Mouse (Mus musculus) small intestine, adult 2 months (tissue): ENCODE data around the gene Ptprf. TPM values are rescaled to one million over a fixed set of nuclear protein-coding genes. Genes with fewer than 3 reads are reported as not detected.

Source experiments
- H3K27ac ChIP-seq: fragments of 200-500 bp; 2 replicates; pipeline ENCODE4 v1.5.1; 2012; ENCODE audit warnings: low read depth, low read length, control low read depth, inconsistent platforms; ENCODE audit not compliant: insufficient read depth
- H3K27me3 ChIP-seq: fragments of 200-500 bp; 2 replicates; pipeline ENCODE4 v1.6.1; 2012; ENCODE audit warnings: mild to moderate bottlenecking, moderate library complexity, low read length, inconsistent platforms; ENCODE audit not compliant: control insufficient read depth, insufficient read depth
- H3K36me3 ChIP-seq: fragments of 200-500 bp; 2 replicates; pipeline ENCODE4 v1.6.1; 2012; ENCODE audit warnings: mild to moderate bottlenecking, low read length, control low read depth, inconsistent platforms; ENCODE audit not compliant: control insufficient read depth, insufficient read depth
- H3K4me1 ChIP-seq: fragments of 200-500 bp; 2 replicates; pipeline ENCODE4 v1.6.1; 2012; ENCODE audit warnings: low read length, inconsistent platforms, mixed read lengths; ENCODE audit not compliant: control insufficient read depth, insufficient read depth, insufficient read length
- H3K4me3 ChIP-seq: fragments of 200-500 bp; 2 replicates; pipeline ENCODE4 v1.5.1; 2012; ENCODE audit warnings: low read depth, mild to moderate bottlenecking, control low read depth, inconsistent platforms, low read length, moderate library complexity
- CTCF ChIP-seq: fragments of 200-500 bp; IDR thresholded peaks from 2 replicates; pipeline ENCODE4 v1.5.1; 2012; ENCODE audit warnings: low read depth, mild to moderate bottlenecking, control low read depth, inconsistent platforms, low read length, moderate library complexity, mixed read lengths; ENCODE audit not compliant: insufficient replicate concordance, insufficient read length; ENCODE audit errors: extremely low read depth
- POLR2A ChIP-seq: fragments of 200-500 bp; IDR thresholded peaks from 2 replicates; pipeline ENCODE4 v1.6.1; 2012; ENCODE audit warnings: low read depth, mild to moderate bottlenecking, control low read depth, inconsistent platforms, low read length, moderate library complexity
- WGBS: fragments of 180-500 bp; shearing (Covaris S2); methylation state at CpG from one replicate; pipeline ENCODE4 v1.1.7; 2018; 5-methylcytosine and 5-hydroxymethylcytosine counted together
- polyA plus RNA-seq: library from polyadenylated mRNA; depleted of rRNA; stranded (reverse); fragments of >200 nt; gene quantifications from 2 replicates; pipeline ENCODE4 v1.2.3, GENCODE M21; 2012

Gene Ptprf
- polyA plus RNA-seq, 1 experiment: 257 TPM

DNA sequence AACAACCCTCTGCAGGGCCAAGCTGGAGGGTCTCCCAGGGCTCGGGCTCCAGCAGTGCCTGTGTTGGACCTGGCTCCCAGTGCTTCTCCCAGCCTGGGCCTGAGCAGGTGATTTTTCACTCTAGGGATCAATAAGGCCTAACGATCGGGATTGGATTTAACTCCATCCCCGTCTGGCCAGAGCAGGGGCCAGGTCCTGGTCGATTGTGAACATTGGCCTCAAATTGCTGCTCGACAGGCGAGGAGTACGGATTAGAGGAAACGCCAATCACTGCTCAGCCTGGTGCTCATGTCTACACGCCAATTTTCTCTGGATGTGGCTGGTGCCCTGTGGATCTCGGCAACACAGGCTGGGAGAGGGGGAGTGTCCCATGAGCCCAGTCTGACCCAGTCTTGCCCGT lies 63.8 kb downstream of the Ptprf start:
- Histone ChIP-seq H3K36me3 (peaks cover 77% of the 10 kb centered on the region), H3K27ac (no peak overlapping the region), H3K4me1 (no peaks in the 10 kb centered on the region), H3K27me3 (no peaks in the 10 kb centered on the region), H3K4me3 (no peak overlapping the region)
- 84% methylated on average over 12 of the region's 12 CpGs for WGBS
- TF ChIP-seq CTCF (no peak), POLR2A (no peak)

DNA sequence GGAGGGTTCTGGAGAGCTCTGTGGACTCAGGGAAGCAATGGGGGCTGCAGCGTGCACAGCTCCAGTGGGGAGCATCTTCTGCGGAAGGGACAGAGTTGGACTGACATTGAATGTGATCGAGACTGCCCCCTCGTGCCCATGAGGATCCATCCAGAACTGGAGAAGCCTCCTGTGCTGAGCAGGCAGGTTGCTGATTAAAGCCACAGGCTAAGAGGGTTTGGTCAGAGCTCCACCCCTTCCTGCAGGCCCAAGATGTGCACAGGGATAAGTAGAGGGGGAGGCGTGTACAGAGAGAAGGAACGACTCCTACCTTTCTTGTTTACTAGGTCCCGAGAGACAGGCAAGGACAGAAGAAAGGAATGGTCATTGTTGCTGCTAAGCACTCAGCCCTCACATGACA lies 69.9 kb downstream of the Ptprf start:
- TF ChIP-seq POLR2A (no peak), CTCF (no peak)
- Histone ChIP-seq H3K36me3 (peaks cover 63% of the 10 kb centered on the region), H3K4me1 (peaks cover 20% of the 10 kb centered on the region), H3K27me3 (no peaks in the 10 kb centered on the region), H3K27ac (no peak overlapping the region), H3K4me3 (no peak overlapping the region)
- 74% methylated on average over 7 of the region's 7 CpGs for WGBS

DNA sequence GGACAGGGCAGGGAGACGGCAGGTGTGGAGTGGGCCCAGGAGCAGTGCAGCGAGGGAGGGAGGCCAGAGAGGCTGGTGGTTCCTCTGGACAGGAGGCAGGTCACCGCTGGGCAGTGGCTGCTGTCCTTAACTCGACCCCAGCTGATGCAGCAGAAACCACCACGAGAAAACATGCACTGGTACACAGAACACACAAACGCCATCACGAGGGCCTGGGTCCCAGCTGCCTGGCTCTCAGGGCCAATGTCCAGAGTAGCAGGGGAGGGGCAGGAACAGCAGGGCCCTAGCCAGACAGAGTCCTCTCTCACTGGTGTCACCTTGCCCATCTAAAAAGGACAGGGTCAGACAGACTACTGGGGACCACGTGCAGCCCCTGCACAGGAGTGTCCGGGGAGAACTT lies 70.4 kb downstream of the Ptprf start:
- H3K36me3 ChIP-seq: peaks cover 63% of the 10 kb centered on the region
- 0 out of 2 replicates have a peak overlapping the region, but pooled peaks have one; percentile 19 for H3K27ac ChIP-seq
- no peak overlapping the region for H3K4me3 ChIP-seq
- TF ChIP-seq CTCF: no peak
- no peak for TF ChIP-seq POLR2A
- H3K27me3 ChIP-seq: no peaks in the 10 kb centered on the region
- 68% methylated on average over 9 of the region's 9 CpGs for WGBS
- H3K4me1 ChIP-seq: peaks cover 20% of the 10 kb centered on the region

DNA sequence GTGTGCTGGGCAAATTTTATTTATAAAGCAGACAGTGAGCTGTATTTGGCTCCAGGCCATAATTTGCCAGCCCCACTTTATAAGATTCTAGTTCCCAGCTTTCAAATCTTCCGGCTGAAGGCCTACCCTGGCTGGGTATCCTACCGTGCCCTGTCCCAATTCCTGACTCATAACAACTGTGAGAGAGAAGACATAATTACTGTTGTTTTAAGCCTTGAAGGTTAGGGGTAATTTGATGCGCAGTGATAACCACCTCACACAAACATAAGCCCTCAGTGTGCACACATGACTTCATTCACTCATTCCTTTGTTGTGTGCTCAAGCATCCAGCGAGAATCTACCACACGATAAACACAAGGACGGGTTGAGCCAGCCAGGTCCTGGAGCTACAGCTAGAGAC lies 71.7 kb downstream of the Ptprf start:
- Histone ChIP-seq H3K4me1 (peaks cover 20% of the 10 kb centered on the region), H3K27ac (peak overlapping the region; percentile 86)
- 51% methylated on average over 6 of the region's 6 CpGs for WGBS

DNA sequence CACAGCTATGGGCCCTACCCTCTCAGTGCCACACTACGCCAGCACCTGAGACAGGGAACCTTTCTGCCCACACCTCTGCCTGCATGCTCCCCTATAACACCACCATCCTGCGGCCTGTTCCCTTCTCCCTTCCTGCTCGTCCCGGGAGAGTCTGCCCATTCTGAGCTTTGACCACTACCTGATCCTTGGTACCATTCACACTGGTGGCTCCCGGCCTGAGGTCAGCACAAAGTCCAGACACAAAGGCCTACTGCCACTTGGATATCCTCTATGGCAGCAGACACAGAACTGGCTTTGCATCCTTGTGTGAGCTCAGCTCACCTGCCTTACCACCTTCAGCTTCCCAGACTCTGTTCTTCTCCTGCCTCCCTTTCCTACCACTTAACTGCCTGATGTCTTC lies 72.7 kb downstream of the Ptprf start:
- H3K4me1 ChIP-seq: peaks cover 20% of the 10 kb centered on the region
- no peak for TF ChIP-seq POLR2A
- no peak for TF ChIP-seq CTCF
- H3K27ac ChIP-seq: peak overlapping the region; percentile 86
- 48% methylated on average over 5 of the region's 5 CpGs for WGBS
- no peak overlapping the region for H3K4me3 ChIP-seq
- H3K36me3 ChIP-seq: peaks cover 53% of the 10 kb centered on the region
- no peaks in the 10 kb centered on the region for H3K27me3 ChIP-seq

More for the DNA sequence above, 71.7 kb downstream of the Ptprf start:
- Histone ChIP-seq H3K27me3 (no peaks in the 10 kb centered on the region), H3K4me3 (no peak overlapping the region), H3K36me3 (peaks cover 54% of the 10 kb centered on the region)
- TF ChIP-seq CTCF (no peak), POLR2A (no peak)

DNA sequence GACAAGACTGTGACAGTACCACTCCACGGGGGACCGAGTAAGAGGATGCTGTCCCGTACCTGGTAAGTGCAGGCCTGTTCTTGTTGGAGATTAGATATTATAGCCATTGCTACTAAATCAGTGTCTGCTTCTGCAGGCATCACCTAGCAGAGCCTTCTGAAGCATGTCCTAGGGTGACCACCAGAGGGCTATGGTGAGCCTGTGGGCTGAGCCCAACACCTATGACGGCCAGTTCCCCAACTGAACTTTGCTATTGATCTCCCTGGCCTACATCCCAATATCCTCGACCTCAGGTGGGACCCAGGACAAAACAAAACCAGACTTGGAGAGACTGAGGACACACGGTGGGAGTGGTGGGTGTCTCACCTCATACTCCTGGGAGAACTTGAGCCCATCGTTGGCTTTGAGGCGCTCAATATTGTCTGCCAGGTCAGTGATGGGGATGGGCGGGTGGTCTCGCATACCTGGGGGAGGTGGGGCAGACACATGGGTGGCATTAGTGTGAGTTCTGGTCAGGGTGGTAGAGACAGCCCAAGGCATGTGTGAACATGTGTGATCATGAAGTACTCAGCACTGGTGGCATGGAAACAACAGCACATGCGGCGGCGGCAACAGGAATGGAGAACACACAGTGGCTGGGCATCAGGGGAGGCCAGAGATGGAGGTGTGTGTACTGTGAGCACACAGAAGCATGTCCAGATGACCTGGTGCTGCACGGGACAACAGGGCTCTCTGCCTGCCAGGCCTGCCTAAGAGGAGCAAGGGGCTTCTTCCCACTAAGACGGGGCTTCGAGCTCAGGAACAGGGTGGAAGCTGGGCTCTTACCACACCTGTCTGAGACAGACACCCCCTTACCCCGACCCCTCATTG lies 74.2 kb downstream of the Ptprf start:
- 72% methylated on average over 17 of the region's 17 CpGs for WGBS
- Histone ChIP-seq H3K27ac (no peak overlapping the region), H3K4me1 (peaks cover 20% of the 10 kb centered on the region), H3K27me3 (no peaks in the 10 kb centered on the region), H3K4me3 (no peak overlapping the region), H3K36me3 (peaks cover 60% of the 10 kb centered on the region)
- TF ChIP-seq CTCF (peak; percentile 80; the same call in 1 of the 2 replicates), POLR2A (no peak; the same call in 1 of the 2 replicates)

DNA sequence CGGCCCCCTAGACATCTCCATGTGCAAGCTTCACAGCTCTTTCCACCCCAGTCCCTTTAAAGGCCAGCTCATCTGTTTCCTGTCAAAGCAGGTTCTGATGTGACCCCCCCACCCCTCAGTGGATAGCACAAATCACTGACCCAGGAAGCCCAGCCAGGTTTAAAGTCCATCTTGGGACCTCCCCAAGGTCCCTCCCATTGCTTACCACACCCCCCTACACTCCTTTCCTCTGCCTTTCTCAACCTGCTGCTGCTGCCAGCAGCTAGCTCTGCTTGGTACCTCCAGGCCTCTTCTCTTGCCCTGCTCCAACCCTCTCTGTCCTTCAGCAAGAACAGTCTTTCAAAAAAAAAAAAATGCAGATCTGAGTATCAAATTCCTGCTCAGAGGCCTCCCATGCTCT lies 76.3 kb downstream of the Ptprf start:
- peaks cover 60% of the 10 kb centered on the region for H3K36me3 ChIP-seq
- TF ChIP-seq CTCF (no peak), POLR2A (no peak)
- H3K4me1 ChIP-seq: peaks cover 14% of the 10 kb centered on the region
- no peak overlapping the region for H3K27ac ChIP-seq
- H3K4me3 ChIP-seq: no peak overlapping the region
- WGBS: 93% methylated on average over 1 of the region's 1 CpGs
- H3K27me3 ChIP-seq: no peaks in the 10 kb centered on the region
